Mouse (Mus musculus) CH12.LX (cell line): Measurements from ENCODE around the gene Larp1. TPM values are rescaled to one million over a fixed set of nuclear protein-coding genes. Genes with fewer than 3 reads are reported as not detected.

ENCODE experiments used
- DNase-seq: peaks from one replicate; pipeline ENCODE4 v3.0.0-alpha.2; 2013; ENCODE audit errors: extremely low read depth
- H3K27ac ChIP-seq: 2 replicates; pipeline ENCODE4 v1.5.1; 2012; ENCODE audit warnings: low read depth, mild to moderate bottlenecking, control low read depth, moderate library complexity; ENCODE audit not compliant: insufficient read depth
- H3K27me3 ChIP-seq: replicated peaks from 2 replicates; pipeline ENCODE3; 2012; ENCODE audit warnings: inconsistent platforms
- H3K36me3 ChIP-seq, 2 experiments: replicated peaks in 1 of 2; 2 replicates each; pipeline versions ENCODE3 to v1.6.1; 2012; ENCODE audit warnings: inconsistent platforms in 1 of 2, low read length in 1 of 2, mild to moderate bottlenecking in 1 of 2, mixed read lengths in 1 of 2, moderate library complexity in 1 of 2; ENCODE audit not compliant: control insufficient read depth in 1 of 2, insufficient read depth in 1 of 2
- H3K4me1 ChIP-seq, 2 experiments: 2 replicates each; pipeline ENCODE4 v1.6.1; 2012; ENCODE audit warnings: inconsistent platforms in 1 of 2, moderate library complexity in 1 of 2; ENCODE audit not compliant: insufficient read depth in 2 of 2, control insufficient read depth in 1 of 2
- H3K4me2 ChIP-seq: 2 replicates; pipeline ENCODE4 v1.6.1; 2012; ENCODE audit warnings: low read depth, mild to moderate bottlenecking, control low read depth; ENCODE audit not compliant: poor library complexity, insufficient read depth, severe bottlenecking
- H3K4me3 ChIP-seq, 3 experiments: fragments of 150-350 bp in 1 of 3; sonication (generic) in 1 of 3; replicated peaks in 1 of 3; 2 replicates each; pipeline versions ENCODE3 to v1.5.1; 2011 to 2012; ENCODE audit warnings: low read depth in 2 of 3, low read length in 2 of 3, mild to moderate bottlenecking in 2 of 3, moderate library complexity in 2 of 3, control low read depth in 1 of 3, improper control_type of control experiment in 1 of 3, inconsistent platforms in 1 of 3, mixed read lengths in 1 of 3; ENCODE audit not compliant: poor library complexity in 1 of 3
- H3K79me2 ChIP-seq: replicated peaks from 2 replicates; pipeline ENCODE4 v1.6.1; 2012; ENCODE audit warnings: mild to moderate bottlenecking, moderate library complexity; ENCODE audit not compliant: control insufficient read depth, poor library complexity, insufficient read depth, severe bottlenecking; ENCODE audit errors: extremely low read depth
- H3K9ac ChIP-seq: 2 replicates; pipeline ENCODE4 v1.6.1; 2012; ENCODE audit warnings: low read depth, mild to moderate bottlenecking, control low read depth, moderate library complexity; ENCODE audit not compliant: insufficient read depth
- H3K9me3 ChIP-seq: replicated peaks from 2 replicates; pipeline ENCODE3; 2012; ENCODE audit warnings: low read length, inconsistent platforms, mixed read lengths
- CHD1 ChIP-seq: IDR thresholded peaks from 2 replicates; pipeline ENCODE4 v1.6.1; 2012; ENCODE audit warnings: low read depth, low read length, improper control_type of control experiment, inconsistent platforms
- CHD2 ChIP-seq: IDR thresholded peaks from 2 replicates; pipeline ENCODE4 v1.6.1; 2011; ENCODE audit warnings: low read length, improper control_type of control experiment
- CTCF ChIP-seq, 2 experiments: IDR thresholded peaks in 1 of 2; conservative IDR thresholded peaks in 1 of 2; 2 replicates each; pipeline ENCODE4 v1.5.1; 2011 to 2012; ENCODE audit warnings: low read depth in 2 of 2, low read length in 2 of 2, improper control_type of control experiment in 1 of 2, inconsistent platforms in 1 of 2, mild to moderate bottlenecking in 1 of 2, moderate library complexity in 1 of 2
- E2F4 ChIP-seq: IDR thresholded peaks from 2 replicates; pipeline ENCODE4 v1.6.1; 2011; ENCODE audit warnings: low read depth, low read length, improper control_type of control experiment; ENCODE audit not compliant: insufficient replicate concordance
- EP300 ChIP-seq: IDR thresholded peaks from 2 replicates; pipeline ENCODE4 v1.6.1; 2011; ENCODE audit warnings: low read length, improper control_type of control experiment
- ETS1 ChIP-seq: conservative IDR thresholded peaks from 2 replicates; pipeline ENCODE4 v1.6.1; 2012; ENCODE audit warnings: low read depth, mild to moderate bottlenecking, inconsistent platforms, low read length, improper control_type of control experiment, moderate library complexity
- KAT2A ChIP-seq: IDR thresholded peaks from 2 replicates; pipeline ENCODE4 v1.6.1; 2012; ENCODE audit warnings: low read length, improper control_type of control experiment, inconsistent platforms; ENCODE audit not compliant: insufficient replicate concordance
- MAZ ChIP-seq: IDR thresholded peaks from 2 replicates; pipeline ENCODE4 v1.6.1; 2012; ENCODE audit warnings: low read depth, mild to moderate bottlenecking, inconsistent platforms, low read length, improper control_type of control experiment, moderate library complexity
- MEF2A ChIP-seq: IDR thresholded peaks from 2 replicates; pipeline ENCODE4 v1.6.1; 2014; ENCODE audit warnings: low read depth, mild to moderate bottlenecking, inconsistent platforms, low read length, improper control_type of control experiment, borderline replicate concordance
- NRF1 ChIP-seq: IDR thresholded peaks from 2 replicates; pipeline ENCODE4 v1.6.1; 2014; ENCODE audit warnings: low read depth, mild to moderate bottlenecking, inconsistent platforms, low read length, improper control_type of control experiment, moderate library complexity
- POLR2AphosphoS2 ChIP-seq: IDR thresholded peaks from 2 replicates; pipeline ENCODE4 v1.6.1; 2011; ENCODE audit warnings: low read depth, low read length, improper control_type of control experiment
- RAD21 ChIP-seq: IDR thresholded peaks from 2 replicates; pipeline ENCODE4 v1.6.1; 2011; ENCODE audit warnings: low read depth, mild to moderate bottlenecking, low read length, improper control_type of control experiment, moderate library complexity
- RCOR1 ChIP-seq: conservative IDR thresholded peaks from 2 replicates; pipeline ENCODE4 v1.6.1; 2012; ENCODE audit warnings: low read depth, mild to moderate bottlenecking, inconsistent platforms, low read length, improper control_type of control experiment
- SIN3A ChIP-seq: IDR thresholded peaks from 2 replicates; pipeline ENCODE4 v1.6.1; 2012; ENCODE audit warnings: low read length, improper control_type of control experiment, inconsistent platforms
- SMC3 ChIP-seq: IDR thresholded peaks from 2 replicates; pipeline ENCODE4 v1.6.1; 2011; ENCODE audit warnings: low read depth, low read length, improper control_type of control experiment
- TCF12 ChIP-seq: IDR thresholded peaks from 2 replicates; pipeline ENCODE4 v1.6.1; 2014; ENCODE audit warnings: low read depth, mild to moderate bottlenecking, inconsistent platforms, low read length, improper control_type of control experiment
- USF2 ChIP-seq: conservative IDR thresholded peaks from 2 replicates; pipeline ENCODE4 v1.6.1; 2011; ENCODE audit warnings: low read depth, low read length, improper control_type of control experiment
- ZC3H11A ChIP-seq: IDR thresholded peaks from 2 replicates; pipeline ENCODE4 v1.6.1; 2012; ENCODE audit warnings: low read depth, mild to moderate bottlenecking, inconsistent platforms, low read length, improper control_type of control experiment
- ZMIZ1 ChIP-seq: IDR thresholded peaks from 2 replicates; pipeline ENCODE4 v1.6.1; 2012; ENCODE audit warnings: low read depth, mild to moderate bottlenecking, inconsistent platforms, low read length, improper control_type of control experiment
- ZNF384 ChIP-seq: IDR thresholded peaks from 2 replicates; pipeline ENCODE4 v1.6.1; 2012; ENCODE audit warnings: low read depth, low read length, improper control_type of control experiment, inconsistent platforms
- dilution Hi-C: fragments of 300-500 bp; cut with MboI; formaldehyde crosslinking; loops from 2 replicates; pipeline ENCODE4 v1.14.3; 2020; ENCODE audit warnings: low sequenced_read_pairs; ENCODE audit not compliant: extremely low pct_unique_long_range_greater_than_20kb, extremely low pct_ligation_motif_present
- in situ Hi-C: fragments of 300-500 bp; cut with MboI; formaldehyde crosslinking; loops from 3 replicates; pipeline ENCODE4 v1.14.3; 2019; ENCODE audit warnings: low sequenced_read_pairs, low pct_ligation_motif_present, low pct_unique_long_range_greater_than_20kb, mixed read lengths
- polyA plus RNA-seq: library from polyadenylated mRNA; unstranded; fragments of >175 nt; gene quantifications from 2 replicates; pipeline ENCODE4 v1.2.1, GENCODE M21; 2012; ENCODE audit warnings: low read depth; ENCODE audit not compliant: insufficient read length
- total RNA-seq, 2 experiments: library from RNA; depleted of rRNA; stranded (reverse); fragments of 300-350 nt in 1 of 2; fragments of >200 nt in 1 of 2; gene quantifications; 2 replicates each; pipeline ENCODE4 v1.2.3; 2012 to 2014

Gene Larp1
- total and polyA plus RNA-seq, 3 experiments = 38.2 to 284 (median 94.1) TPM

GRCm38 (mm10) chr11:58015339-58015738 is 6.5 kb downstream of the Larp1 start:
- H3K27me3 ChIP-seq = no peaks in the 10 kb centered on the region
- no peaks in the 10 kb centered on the region for H3K9me3 ChIP-seq
- no peak for TF ChIP-seq ZMIZ1
- in situ Hi-C loops = no loop called here
- H3K27ac ChIP-seq = no peak overlapping the region
- H3K4me3 ChIP-seq = no peak overlapping the region
- peak overlapping the region; percentile 32; the same call in 1 of the 2 replicates for H3K4me2 ChIP-seq
- dilution Hi-C loops = no loop called here
- H3K9ac ChIP-seq = 0 out of 2 replicates have a peak overlapping the region, but pooled peaks have one; percentile 7
- peaks cover 0 to 44% of the 10 kb centered on the region in 2 experiments for H3K36me3 ChIP-seq
- DNase-seq = no peak
- H3K79me2 ChIP-seq = peaks cover 99% of the 10 kb centered on the region
- H3K4me1 ChIP-seq = peaks cover 29 to 85% of the 10 kb centered on the region in 2 experiments

- in situ Hi-C loops = no loop called here
- Histone ChIP-seq H3K4me1 (peaks cover 37 to 95% of the 10 kb centered on the region in 2 experiments), H3K27me3 (no peaks in the 10 kb centered on the region), H3K27ac (no peak overlapping the region), H3K9me3 (no peaks in the 10 kb centered on the region), H3K9ac (no peak overlapping the region), H3K36me3 (peaks cover 0 to 48% of the 10 kb centered on the region in 2 experiments)
- no peak for DNase-seq
- no peak for TF ChIP-seq SIN3A
- no peak for TF ChIP-seq CHD1
- TF ChIP-seq POLR2AphosphoS2 = no peak
- no peak for TF ChIP-seq ZC3H11A
- TF ChIP-seq SMC3 = no peak
- no peak for TF ChIP-seq USF2
- TF ChIP-seq ETS1 = no peak
- no peak for TF ChIP-seq TCF12
- TF ChIP-seq ZNF384 = no peak
- TF ChIP-seq CHD2 = no peak
- no peak for TF ChIP-seq NRF1
- no peak for TF ChIP-seq CTCF (conservative IDR thresholded peaks at IDR 0.05 in 1 of 2, IDR thresholded peaks at IDR 0.05 in 1 of 2; ENCODE audit: low read depth in 2 of 2, low read length in 2 of 2)
- no peak for TF ChIP-seq RAD21
- no peak for TF ChIP-seq RCOR1
- TF ChIP-seq E2F4 = no peak
- TF ChIP-seq EP300 = no peak
- no peak for TF ChIP-seq KAT2A
- no peak for TF ChIP-seq MAZ
- TF ChIP-seq MEF2A = no peak
- TF ChIP-seq, all 38 proteins: peak for 0
- peaks cover 99% of the 10 kb centered on the region for H3K79me2 ChIP-seq
- H3K4me2 ChIP-seq = no peak overlapping the region
- H3K4me3 ChIP-seq = no peak overlapping the region
- dilution Hi-C loops = no loop called here
Measured at GRCm38 (mm10) chr11:58016371-58016770, 7.5 kb downstream of the Larp1 start.
